Comparison of ENCODE assay signal across 11 mouse cellular contexts in genomic region chr12:117378297-117378887, GRCm38 (mm10).
A peak's percentile ranks its signal among the peaks of the same experiment; 100 is the strongest.
DNase-seq lines count a peak whose midpoint lies in the region; ATAC-seq and TF ChIP-seq lines count a peak whose summit lies in the region.
"Had no signal": no experiment of that assay in that cellular context is flagged by ENCODE, and none has a peak within 500 bp of the region (broad histone marks: within the 10 kb centered on the region; RNA-seq: fewer than 3 reads in every experiment).

No protein-coding gene starts in this region.

- no peaks in the 10 kb centered on the region for H3K36me3 ChIP-seq in heart, embryonic 13.5 days
- H3K36me3 ChIP-seq in heart, embryonic 10.5 days = no peaks in the 10 kb centered on the region
- H3K36me3 ChIP-seq in midbrain, embryonic 13.5 days = no peaks in the 10 kb centered on the region
- no peaks in the 10 kb centered on the region for H3K36me3 ChIP-seq in midbrain, embryonic 10.5 days
- H3K36me3 ChIP-seq in intestine, embryonic 16.5 days (ENCODE audit: control insufficient read depth, insufficient read depth, low read length) = no peaks in the 10 kb centered on the region
- H3K36me3 ChIP-seq in neural tube, embryonic 15.5 days = no peaks in the 10 kb centered on the region
- H3K36me3 ChIP-seq: forebrain, embryonic 10.5 days had no signal

- 82% methylated on average over 21 of the region's 21 CpGs for WGBS in heart, embryonic 13.5 days
- 89% methylated on average over 21 of the region's 21 CpGs for WGBS in heart, embryonic 10.5 days
- WGBS in midbrain, embryonic 13.5 days = 82% methylated on average over 21 of the region's 21 CpGs
- 88% methylated on average over 21 of the region's 21 CpGs for WGBS in midbrain, embryonic 10.5 days
- WGBS in intestine, embryonic 16.5 days = 53% methylated on average over 21 of the region's 21 CpGs
- 67% methylated on average over 21 of the region's 21 CpGs for WGBS in neural tube, embryonic 15.5 days

- H3K27ac ChIP-seq in heart, embryonic 13.5 days (replicated peaks) = no peak overlapping the region
- no peak overlapping the region for H3K27ac ChIP-seq in heart, embryonic 10.5 days
- H3K27ac ChIP-seq in midbrain, embryonic 13.5 days = no peak overlapping the region
- no peak overlapping the region for H3K27ac ChIP-seq in midbrain, embryonic 10.5 days (replicated peaks)
- H3K27ac ChIP-seq in intestine, embryonic 16.5 days (ENCODE audit: low read length) = no peak overlapping the region
- H3K27ac ChIP-seq in neural tube, embryonic 15.5 days (replicated peaks) = no peak overlapping the region
- no peak overlapping the region for H3K27ac ChIP-seq in left cerebral cortex, adult 2 months
- H3K27ac ChIP-seq: forebrain, embryonic 10.5 days had no signal

- no peak overlapping the region for H3K4me3 ChIP-seq in heart, embryonic 13.5 days
- no peak overlapping the region for H3K4me3 ChIP-seq in heart, embryonic 10.5 days
- no peak overlapping the region for H3K4me3 ChIP-seq in midbrain, embryonic 13.5 days (replicated peaks)
- no peak overlapping the region for H3K4me3 ChIP-seq in midbrain, embryonic 10.5 days
- no peak overlapping the region for H3K4me3 ChIP-seq in intestine, embryonic 16.5 days (ENCODE audit: low read length)
- H3K4me3 ChIP-seq in neural tube, embryonic 15.5 days (replicated peaks) = no peak overlapping the region
- no peak overlapping the region for H3K4me3 ChIP-seq in left cerebral cortex, adult 2 months
- H3K4me3 ChIP-seq: forebrain, embryonic 10.5 days had no signal

- H3K9me3 ChIP-seq in heart, embryonic 13.5 days = no peaks in the 10 kb centered on the region; the same call in 1 of the 2 replicates
- no peaks in the 10 kb centered on the region for H3K9me3 ChIP-seq in heart, embryonic 10.5 days
- H3K9me3 ChIP-seq in midbrain, embryonic 13.5 days = no peaks in the 10 kb centered on the region
- H3K9me3 ChIP-seq in midbrain, embryonic 10.5 days (replicated peaks) = no peaks in the 10 kb centered on the region; the same call in 1 of the 2 replicates
- no peaks in the 10 kb centered on the region for H3K9me3 ChIP-seq in intestine, embryonic 16.5 days (ENCODE audit: control insufficient read depth, low read length)
- H3K9me3 ChIP-seq in neural tube, embryonic 15.5 days (replicated peaks) = no peaks in the 10 kb centered on the region
- H3K9me3 ChIP-seq: forebrain, embryonic 10.5 days had no signal

- 0 out of 2 replicates have a peak overlapping the region, but pooled peaks have one; percentile 11 for H3K4me2 ChIP-seq in heart, embryonic 13.5 days
- H3K4me2 ChIP-seq in midbrain, embryonic 13.5 days (replicated peaks) = no peak overlapping the region
- H3K4me2 ChIP-seq in intestine, embryonic 16.5 days (ENCODE audit: low read depth, low read length) = peak overlapping the region; percentile 34
- peak overlapping the region; percentile 25; the same call in 1 of the 2 replicates for H3K4me2 ChIP-seq in neural tube, embryonic 15.5 days

- H3K27me3 ChIP-seq in heart, embryonic 13.5 days (replicated peaks) = no peaks in the 10 kb centered on the region
- H3K27me3 ChIP-seq in heart, embryonic 10.5 days (ENCODE audit: insufficient read depth, poor library complexity, severe bottlenecking) = no peaks in the 10 kb centered on the region
- H3K27me3 ChIP-seq in midbrain, embryonic 13.5 days = no peaks in the 10 kb centered on the region
- no peaks in the 10 kb centered on the region for H3K27me3 ChIP-seq in midbrain, embryonic 10.5 days (ENCODE audit: low read depth, poor library complexity, severe bottlenecking)
- no peaks in the 10 kb centered on the region for H3K27me3 ChIP-seq in intestine, embryonic 16.5 days (replicated peaks; ENCODE audit: control insufficient read depth, insufficient read depth, low read length)
- no peaks in the 10 kb centered on the region for H3K27me3 ChIP-seq in neural tube, embryonic 15.5 days (replicated peaks)

- 0 out of 2 replicates have a peak, but pooled peaks cover 3% of the 10 kb centered on the region for H3K4me1 ChIP-seq in heart, embryonic 13.5 days
- H3K4me1 ChIP-seq in heart, embryonic 10.5 days = no peaks in the 10 kb centered on the region
- no peaks in the 10 kb centered on the region for H3K4me1 ChIP-seq in midbrain, embryonic 13.5 days (replicated peaks)
- H3K4me1 ChIP-seq in midbrain, embryonic 10.5 days = 0 out of 2 replicates have a peak, but pooled peaks cover 5% of the 10 kb centered on the region
- no peaks in the 10 kb centered on the region for H3K4me1 ChIP-seq in intestine, embryonic 16.5 days (ENCODE audit: control insufficient read depth, insufficient read depth, low read length)
- H3K4me1 ChIP-seq in neural tube, embryonic 15.5 days = no peaks in the 10 kb centered on the region

- ATAC-seq in heart, embryonic 13.5 days (ENCODE audit: extremely low read depth, insufficient number of reproducible peaks, low FRiP score, low TSS enrichment) = no peak
- 0 out of 2 replicates have a peak, but pooled peaks have one; percentile 9 for ATAC-seq in midbrain, embryonic 13.5 days
- ATAC-seq in intestine, embryonic 16.5 days = peak; percentile 77
- peak; percentile 55; the same call in 1 of the 2 replicates for ATAC-seq in neural tube, embryonic 15.5 days (ENCODE audit: low FRiP score)
- ATAC-seq: lung, postnatal 0 days had no signal

- TF ChIP-seq CTCF in left cerebral cortex, adult 2 months (IDR thresholded peaks at IDR 0.05) = no peak

- DNase-seq in heart, embryonic 10.5 days (ENCODE audit: low spot score) = no peak
- DNase-seq in midbrain, embryonic 10.5 days (ENCODE audit: low spot score) = no peak
- DNase-seq in left cerebral cortex, adult 2 months (ENCODE audit: extremely low spot score in 1 of 2, low spot score in 2 of 2) = no peak
- DNase-seq in gastrocnemius, postnatal 14 days = no peak
- DNase-seq: cerebellum, adult 9-11 months had no signal

- intact Hi-C loops in left cerebral cortex, adult 2 months (cut with DNase I) = no loop called here
- intact Hi-C loops in gastrocnemius, postnatal 14 days (cut with DNase I; ENCODE audit: low total_unique reads) = no loop called here

- H3K9ac ChIP-seq in heart, embryonic 13.5 days = no peak overlapping the region
- no peak overlapping the region for H3K9ac ChIP-seq in midbrain, embryonic 13.5 days (replicated peaks)
- no peak overlapping the region for H3K9ac ChIP-seq in intestine, embryonic 16.5 days (ENCODE audit: low read depth, low read length)
- H3K9ac ChIP-seq in neural tube, embryonic 15.5 days (replicated peaks) = no peak overlapping the region
